Mouse (Mus musculus) forebrain, embryonic 12.5 days (tissue): ENCODE results near the gene Prr32. TPM values are rescaled to one million over a fixed set of nuclear protein-coding genes. Genes with fewer than 3 reads are reported as not detected.

Source experiments
- ATAC-seq: fragments of 200-750 bp; cut with Nextera tagmentation; 2 replicates; pipeline ENCODE4 v1.8.0; 2017; ENCODE audit warnings: moderate TSS enrichment; ENCODE audit not compliant: low FRiP score
- H3K27ac ChIP-seq: fragments of 300-500 bp; sonication (generic); 2 replicates; pipeline ENCODE4 v1.5.1; 2016; ENCODE audit warnings: mild to moderate bottlenecking
- H3K27me3 ChIP-seq: fragments of 300-500 bp; sonication (generic); 2 replicates; pipeline ENCODE4 v1.6.1; 2016; ENCODE audit warnings: mild to moderate bottlenecking
- H3K36me3 ChIP-seq: fragments of 300-500 bp; sonication (generic); replicated peaks from 2 replicates; pipeline ENCODE4 v1.6.1; 2016; ENCODE audit warnings: mild to moderate bottlenecking
- H3K4me1 ChIP-seq: fragments of 300-500 bp; sonication (generic); 2 replicates; pipeline ENCODE4 v1.6.1; 2016
- H3K4me2 ChIP-seq: fragments of 300-500 bp; sonication (generic); 2 replicates; pipeline ENCODE4 v1.6.1; 2016; ENCODE audit warnings: mild to moderate bottlenecking, moderate library complexity
- H3K4me3 ChIP-seq: fragments of 300-500 bp; sonication (generic); replicated peaks from 2 replicates; pipeline ENCODE4 v1.5.1; 2016; ENCODE audit warnings: mild to moderate bottlenecking
- H3K9ac ChIP-seq: fragments of 300-500 bp; sonication (generic); 2 replicates; pipeline ENCODE4 v1.6.1; 2016; ENCODE audit warnings: mild to moderate bottlenecking
- H3K9me3 ChIP-seq: fragments of 300-500 bp; sonication (generic); 2 replicates; pipeline ENCODE4 v1.6.1; 2016
- WGBS: fragments of 180-500 bp; shearing (Covaris S2); methylation state at CpG from one replicate; pipeline ENCODE4 v1.1.7; 2016; 5-methylcytosine and 5-hydroxymethylcytosine counted together
- polyA plus RNA-seq: library from polyadenylated mRNA; unstranded; fragments of >200 nt; fragmentation: Nextera tagmentation; extraction: Ambion mirVana; gene quantifications from 2 replicates; pipeline ENCODE4 v1.2.1, GENCODE M21; 2016

Gene Prr32
- polyA plus RNA-seq: 0.23 TPM in 1 of 2 replicates, not detected in the other

DNA sequence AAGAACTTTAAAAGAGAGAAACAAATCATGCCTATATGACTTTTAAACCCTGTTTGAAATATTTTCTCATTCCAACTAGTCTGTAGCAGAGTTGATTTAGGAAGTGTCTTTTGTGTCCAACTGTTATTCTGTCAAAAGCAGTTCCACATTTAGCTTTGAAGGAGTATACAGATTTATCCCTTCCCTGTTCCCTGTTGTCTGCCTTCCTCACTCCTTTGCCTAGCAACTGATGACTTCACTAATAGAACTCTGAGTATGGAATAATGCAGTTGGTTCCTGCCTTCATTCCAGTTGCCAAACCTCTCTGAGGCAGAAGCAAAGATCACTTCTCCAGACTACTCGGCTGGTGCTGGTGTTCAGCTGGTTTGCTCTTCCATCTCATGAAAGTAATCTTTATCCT, at the start of gene Prr32:
TSS of gene Prr32 (plus strand) at position 301 of the 400 bp plus-strand sequence.
- Histone ChIP-seq H3K4me3 (no peak within 1 kb of the TSS), H3K36me3 (no peaks in the 10 kb centered on the region), H3K9me3 (no peaks in the 10 kb centered on the region), H3K9ac (no peak within 1 kb of the TSS), H3K27me3 (no peaks in the 10 kb centered on the region), H3K27ac (no peak within 1 kb of the TSS), H3K4me1 (no peaks in the 10 kb centered on the region), H3K4me2 (no peak within 1 kb of the TSS)
- WGBS: 59% methylated on average over 1 of the region's 1 CpGs
- no peak for ATAC-seq
